Mouse (Mus musculus): ENCODE results near the gene Plcb4. TPM values are rescaled to one million over a fixed set of nuclear protein-coding genes. Genes with fewer than 3 reads are reported as not detected.

Plcb4 gene
- total and polyA plus RNA-seq, 3 experiments, result not detected

DNA sequence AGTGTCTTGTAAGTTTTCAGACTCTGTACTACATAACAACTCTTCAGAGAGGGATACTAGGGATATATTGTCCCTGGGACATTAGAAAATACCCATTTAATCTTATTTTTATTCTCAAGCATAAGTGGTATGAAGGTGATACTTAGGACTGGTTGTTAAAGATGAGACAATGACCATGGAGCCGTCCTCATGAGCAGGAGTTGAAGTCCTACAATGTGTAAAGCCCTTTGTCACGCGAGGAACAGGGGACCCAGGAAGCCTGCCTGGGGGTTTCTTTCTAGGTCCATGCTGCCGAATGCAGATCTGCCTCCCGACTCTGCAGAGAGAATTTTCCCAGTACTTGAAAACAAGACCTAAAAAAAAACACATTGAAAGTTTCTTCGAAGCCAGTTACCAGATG is 338.1 kb downstream of the Plcb4 start:
- Histone ChIP-seq H3K27me3 (replicated peaks) (no peaks in the 10 kb centered on the region), H3K27ac (ENCODE audit: insufficient read depth, low read depth) (no peak overlapping the region), H3K79me2 (replicated peaks; ENCODE audit: control insufficient read depth, extremely low read depth, insufficient read depth, poor library complexity, severe bottlenecking) (no peaks in the 10 kb centered on the region), H3K4me2 (ENCODE audit: insufficient read depth, low read depth, poor library complexity, severe bottlenecking) (no peak overlapping the region), H3K4me1 (ENCODE audit: control insufficient read depth in 1 of 2, insufficient read depth in 2 of 2) (no peaks in the 10 kb centered on the region), H3K36me3 (replicated peaks in 1 of 2; ENCODE audit: control insufficient read depth in 1 of 2, insufficient read depth in 1 of 2, low read length in 1 of 2) (no peaks in the 10 kb centered on the region), H3K9ac (ENCODE audit: insufficient read depth, low read depth) (no peak overlapping the region), H3K9me3 (replicated peaks; ENCODE audit: low read length) (peaks cover 80% of the 10 kb centered on the region), H3K4me3 (replicated peaks in 1 of 3; ENCODE audit: low read depth in 2 of 3, low read length in 2 of 3, poor library complexity in 1 of 3) (no peak overlapping the region)
- no peak for DNase-seq (ENCODE audit: extremely low read depth)
- dilution Hi-C loops (cut with MboI; ENCODE audit: extremely low pct_ligation_motif_present, extremely low pct_unique_long_range_greater_than_20kb, low sequenced_read_pairs) (no loop called here), in situ Hi-C loops (cut with MboI; ENCODE audit: low pct_ligation_motif_present, low pct_unique_long_range_greater_than_20kb, low sequenced_read_pairs) (no loop called here)
- TF ChIP-seq SIN3A (IDR thresholded peaks at IDR 0.05; ENCODE audit: low read length), result no peak
- no peak for TF ChIP-seq IRF4 (IDR thresholded peaks at IDR 0.05; ENCODE audit: low read depth, low read length)

DNA sequence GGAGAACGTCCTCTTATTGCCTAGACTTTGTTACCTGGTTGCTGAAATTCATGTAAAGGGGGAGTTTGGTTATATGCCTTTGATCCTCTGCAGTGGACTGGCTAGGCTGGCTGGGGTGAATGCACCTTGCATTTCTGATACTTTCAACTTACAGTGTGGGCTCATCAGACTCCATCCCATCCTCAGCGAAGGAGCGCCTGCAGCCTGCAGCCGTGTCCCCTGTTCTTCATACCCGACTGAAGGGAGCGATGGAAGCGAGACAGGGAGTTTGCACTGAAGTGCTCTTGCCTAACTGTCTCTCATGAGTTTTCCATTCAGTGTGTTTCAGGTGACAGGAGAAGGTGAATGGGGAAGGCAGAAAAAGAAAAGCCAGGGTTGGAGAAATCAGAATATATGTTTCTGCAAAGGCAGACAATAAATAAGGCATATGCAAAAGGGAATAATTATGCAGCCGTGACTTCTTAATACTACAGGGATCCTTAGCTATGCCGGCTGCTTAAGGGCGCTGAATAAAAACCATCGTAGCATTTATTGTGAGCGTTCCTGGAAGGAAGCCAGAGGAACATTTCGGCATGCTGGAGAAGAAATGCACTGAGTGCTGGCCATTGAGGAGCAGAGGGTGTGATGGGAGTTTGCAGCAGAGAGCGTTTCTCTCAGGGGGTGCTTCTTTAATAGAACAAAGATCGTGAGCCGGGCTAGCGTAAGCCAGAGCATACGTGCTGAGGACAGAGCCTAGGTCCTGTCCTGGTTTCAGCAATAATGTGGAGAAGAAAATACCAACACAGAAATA is 338.7 kb downstream of the Plcb4 start:
- TF ChIP-seq TCF12 (IDR thresholded peaks at IDR 0.05; ENCODE audit: low read depth, low read length) (no peak), NRF1 (IDR thresholded peaks at IDR 0.05; ENCODE audit: low read depth, low read length) (no peak), MAZ (IDR thresholded peaks at IDR 0.05; ENCODE audit: low read depth, low read length) (no peak), EP300 (IDR thresholded peaks at IDR 0.05; ENCODE audit: low read length) (no peak), GABPA (IDR thresholded peaks at IDR 0.05; ENCODE audit: insufficient replicate concordance, low read depth, low read length) (no peak), UBTF (IDR thresholded peaks at IDR 0.05; ENCODE audit: low read depth, low read length) (no peak), E2F4 (IDR thresholded peaks at IDR 0.05; ENCODE audit: insufficient replicate concordance, low read depth, low read length) (no peak), ETS1 (conservative IDR thresholded peaks at IDR 0.05; ENCODE audit: low read depth, low read length) (no peak), ZKSCAN1 (IDR thresholded peaks at IDR 0.05; ENCODE audit: borderline replicate concordance, low read depth, low read length) (no peak), USF1 (IDR thresholded peaks at IDR 0.05; ENCODE audit: low read depth, low read length) (no peak)
- Histone ChIP-seq H3K79me2 (replicated peaks; ENCODE audit: control insufficient read depth, extremely low read depth, insufficient read depth, poor library complexity, severe bottlenecking) (no peaks in the 10 kb centered on the region), H3K36me3 (replicated peaks in 1 of 2; ENCODE audit: control insufficient read depth in 1 of 2, insufficient read depth in 1 of 2, low read length in 1 of 2) (no peaks in the 10 kb centered on the region), H3K4me3 (replicated peaks in 1 of 3; ENCODE audit: low read depth in 2 of 3, low read length in 2 of 3, poor library complexity in 1 of 3) (no peak overlapping the region), H3K9me3 (replicated peaks; ENCODE audit: low read length) (peaks cover 82% of the 10 kb centered on the region), H3K27ac (ENCODE audit: insufficient read depth, low read depth) (no peak overlapping the region), H3K4me1 (ENCODE audit: control insufficient read depth in 1 of 2, insufficient read depth in 2 of 2) (no peaks in the 10 kb centered on the region), H3K4me2 (ENCODE audit: insufficient read depth, low read depth, poor library complexity, severe bottlenecking) (no peak overlapping the region), H3K9ac (ENCODE audit: insufficient read depth, low read depth) (no peak overlapping the region), H3K27me3 (replicated peaks) (no peaks in the 10 kb centered on the region)
- in situ Hi-C loops (cut with MboI; ENCODE audit: low pct_ligation_motif_present, low pct_unique_long_range_greater_than_20kb, low sequenced_read_pairs) (no loop called here), dilution Hi-C loops (cut with MboI; ENCODE audit: extremely low pct_ligation_motif_present, extremely low pct_unique_long_range_greater_than_20kb, low sequenced_read_pairs) (no loop called here)
- DNase-seq (ENCODE audit: extremely low read depth), result no peak

DNA sequence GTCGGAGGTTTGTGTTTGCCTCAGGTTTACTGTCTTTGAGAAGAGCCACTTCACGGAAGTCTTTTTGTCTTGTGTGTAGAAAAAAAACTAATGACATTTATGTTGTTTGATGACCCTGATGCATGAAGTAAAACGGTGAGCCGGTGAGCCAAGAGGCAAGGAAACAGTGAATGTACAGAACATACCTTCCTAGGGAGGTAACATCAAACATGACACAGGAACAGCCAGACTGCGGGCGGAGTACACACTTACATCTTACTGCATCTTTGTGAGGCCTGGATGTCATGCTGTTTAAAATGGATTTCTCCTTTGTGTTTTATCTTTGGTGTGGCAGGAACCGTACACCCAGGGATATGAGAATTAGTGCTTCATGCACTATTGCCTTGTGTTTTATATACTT is 340.1 kb downstream of the Plcb4 start:
- Histone ChIP-seq H3K79me2 (replicated peaks; ENCODE audit: control insufficient read depth, extremely low read depth, insufficient read depth, poor library complexity, severe bottlenecking) (no peaks in the 10 kb centered on the region), H3K4me3 (replicated peaks in 1 of 3; ENCODE audit: low read depth in 2 of 3, low read length in 2 of 3, poor library complexity in 1 of 3) (no peak overlapping the region), H3K9me3 (replicated peaks; ENCODE audit: low read length) (peaks cover 78% of the 10 kb centered on the region), H3K9ac (ENCODE audit: insufficient read depth, low read depth) (no peak overlapping the region), H3K4me1 (ENCODE audit: control insufficient read depth in 1 of 2, insufficient read depth in 2 of 2) (no peaks in the 10 kb centered on the region), H3K27ac (ENCODE audit: insufficient read depth, low read depth) (no peak overlapping the region), H3K36me3 (replicated peaks in 1 of 2; ENCODE audit: control insufficient read depth in 1 of 2, insufficient read depth in 1 of 2, low read length in 1 of 2) (no peaks in the 10 kb centered on the region), H3K4me2 (ENCODE audit: insufficient read depth, low read depth, poor library complexity, severe bottlenecking) (no peak overlapping the region), H3K27me3 (replicated peaks) (no peaks in the 10 kb centered on the region)
- dilution Hi-C loops (cut with MboI; ENCODE audit: extremely low pct_ligation_motif_present, extremely low pct_unique_long_range_greater_than_20kb, low sequenced_read_pairs), result no loop called here
- no peak for DNase-seq (ENCODE audit: extremely low read depth)
- TF ChIP-seq POLR2A (IDR thresholded peaks at IDR 0.05; ENCODE audit: low read depth, low read length) (no peak), E2F4 (IDR thresholded peaks at IDR 0.05; ENCODE audit: insufficient replicate concordance, low read depth, low read length) (no peak), ELF1 (IDR thresholded peaks at IDR 0.05; ENCODE audit: low read depth, low read length) (no peak), ZKSCAN1 (IDR thresholded peaks at IDR 0.05; ENCODE audit: borderline replicate concordance, low read depth, low read length) (no peak), SIN3A (IDR thresholded peaks at IDR 0.05; ENCODE audit: low read length) (no peak), KAT2A (IDR thresholded peaks at IDR 0.05; ENCODE audit: insufficient replicate concordance, low read length) (no peak), MEF2A (IDR thresholded peaks at IDR 0.05; ENCODE audit: borderline replicate concordance, low read depth, low read length) (no peak), HCFC1 (IDR thresholded peaks at IDR 0.05; ENCODE audit: low read depth, low read length) (no peak), GABPA (IDR thresholded peaks at IDR 0.05; ENCODE audit: insufficient replicate concordance, low read depth, low read length) (no peak), USF1 (IDR thresholded peaks at IDR 0.05; ENCODE audit: low read depth, low read length) (no peak), ETS1 (conservative IDR thresholded peaks at IDR 0.05; ENCODE audit: low read depth, low read length) (no peak), RCOR1 (conservative IDR thresholded peaks at IDR 0.05; ENCODE audit: low read depth, low read length) (no peak)
- in situ Hi-C loops (cut with MboI; ENCODE audit: low pct_ligation_motif_present, low pct_unique_long_range_greater_than_20kb, low sequenced_read_pairs), result no loop called here

All from CH12.LX (cell line).